Mouse (Mus musculus) CH12.LX (cell line): Measurements from ENCODE around the gene Wnk4. TPM values are rescaled to one million over a fixed set of nuclear protein-coding genes. Genes with fewer than 3 reads are reported as not detected.

Experiments
- DNase-seq: peaks from one replicate; pipeline ENCODE4 v3.0.0-alpha.2; 2013; ENCODE audit errors: extremely low read depth
- H3K27ac ChIP-seq: 2 replicates; pipeline ENCODE4 v1.5.1; 2012; ENCODE audit warnings: low read depth, mild to moderate bottlenecking, control low read depth, moderate library complexity; ENCODE audit not compliant: insufficient read depth
- H3K27me3 ChIP-seq: replicated peaks from 2 replicates; pipeline ENCODE3; 2012; ENCODE audit warnings: inconsistent platforms
- H3K36me3 ChIP-seq, 2 experiments: replicated peaks in 1 of 2; 2 replicates each; pipeline versions ENCODE3 to v1.6.1; 2012; ENCODE audit warnings: inconsistent platforms in 1 of 2, low read length in 1 of 2, mild to moderate bottlenecking in 1 of 2, mixed read lengths in 1 of 2, moderate library complexity in 1 of 2; ENCODE audit not compliant: control insufficient read depth in 1 of 2, insufficient read depth in 1 of 2
- H3K4me1 ChIP-seq, 2 experiments: 2 replicates each; pipeline ENCODE4 v1.6.1; 2012; ENCODE audit warnings: inconsistent platforms in 1 of 2, moderate library complexity in 1 of 2; ENCODE audit not compliant: insufficient read depth in 2 of 2, control insufficient read depth in 1 of 2
- H3K4me2 ChIP-seq: 2 replicates; pipeline ENCODE4 v1.6.1; 2012; ENCODE audit warnings: low read depth, mild to moderate bottlenecking, control low read depth; ENCODE audit not compliant: poor library complexity, insufficient read depth, severe bottlenecking
- H3K4me3 ChIP-seq, 3 experiments: fragments of 150-350 bp in 1 of 3; sonication (generic) in 1 of 3; replicated peaks in 1 of 3; 2 replicates each; pipeline versions ENCODE3 to v1.5.1; 2011 to 2012; ENCODE audit warnings: low read depth in 2 of 3, low read length in 2 of 3, mild to moderate bottlenecking in 2 of 3, moderate library complexity in 2 of 3, control low read depth in 1 of 3, improper control_type of control experiment in 1 of 3, inconsistent platforms in 1 of 3, mixed read lengths in 1 of 3; ENCODE audit not compliant: poor library complexity in 1 of 3
- H3K79me2 ChIP-seq: replicated peaks from 2 replicates; pipeline ENCODE4 v1.6.1; 2012; ENCODE audit warnings: mild to moderate bottlenecking, moderate library complexity; ENCODE audit not compliant: control insufficient read depth, poor library complexity, insufficient read depth, severe bottlenecking; ENCODE audit errors: extremely low read depth
- H3K9ac ChIP-seq: 2 replicates; pipeline ENCODE4 v1.6.1; 2012; ENCODE audit warnings: low read depth, mild to moderate bottlenecking, control low read depth, moderate library complexity; ENCODE audit not compliant: insufficient read depth
- H3K9me3 ChIP-seq: replicated peaks from 2 replicates; pipeline ENCODE3; 2012; ENCODE audit warnings: low read length, inconsistent platforms, mixed read lengths
- CHD1 ChIP-seq: IDR thresholded peaks from 2 replicates; pipeline ENCODE4 v1.6.1; 2012; ENCODE audit warnings: low read depth, low read length, improper control_type of control experiment, inconsistent platforms
- CHD2 ChIP-seq: IDR thresholded peaks from 2 replicates; pipeline ENCODE4 v1.6.1; 2011; ENCODE audit warnings: low read length, improper control_type of control experiment
- CTCF ChIP-seq, 2 experiments: IDR thresholded peaks in 1 of 2; conservative IDR thresholded peaks in 1 of 2; 2 replicates each; pipeline ENCODE4 v1.5.1; 2011 to 2012; ENCODE audit warnings: low read depth in 2 of 2, low read length in 2 of 2, improper control_type of control experiment in 1 of 2, inconsistent platforms in 1 of 2, mild to moderate bottlenecking in 1 of 2, moderate library complexity in 1 of 2
- E2F4 ChIP-seq: IDR thresholded peaks from 2 replicates; pipeline ENCODE4 v1.6.1; 2011; ENCODE audit warnings: low read depth, low read length, improper control_type of control experiment; ENCODE audit not compliant: insufficient replicate concordance
- ELF1 ChIP-seq: IDR thresholded peaks from 2 replicates; pipeline ENCODE4 v1.6.1; 2014; ENCODE audit warnings: low read depth, mild to moderate bottlenecking, inconsistent platforms, low read length, improper control_type of control experiment
- EP300 ChIP-seq: IDR thresholded peaks from 2 replicates; pipeline ENCODE4 v1.6.1; 2011; ENCODE audit warnings: low read length, improper control_type of control experiment
- HCFC1 ChIP-seq: IDR thresholded peaks from 2 replicates; pipeline ENCODE4 v1.6.1; 2012; ENCODE audit warnings: low read depth, mild to moderate bottlenecking, inconsistent platforms, low read length, improper control_type of control experiment
- JUND ChIP-seq: conservative IDR thresholded peaks from 2 replicates; pipeline ENCODE4 v1.6.1; 2011; ENCODE audit warnings: low read depth, low read length, improper control_type of control experiment
- KAT2A ChIP-seq: IDR thresholded peaks from 2 replicates; pipeline ENCODE4 v1.6.1; 2012; ENCODE audit warnings: low read length, improper control_type of control experiment, inconsistent platforms; ENCODE audit not compliant: insufficient replicate concordance
- MAFK ChIP-seq: IDR thresholded peaks from 2 replicates; pipeline ENCODE4 v1.6.1; 2011; ENCODE audit warnings: low read length, improper control_type of control experiment; ENCODE audit not compliant: insufficient replicate concordance
- MAX ChIP-seq: IDR thresholded peaks from 2 replicates; pipeline ENCODE4 v1.6.1; 2011; ENCODE audit warnings: low read length, improper control_type of control experiment
- MEF2A ChIP-seq: IDR thresholded peaks from 2 replicates; pipeline ENCODE4 v1.6.1; 2014; ENCODE audit warnings: low read depth, mild to moderate bottlenecking, inconsistent platforms, low read length, improper control_type of control experiment, borderline replicate concordance
- NELFE ChIP-seq: IDR thresholded peaks from 2 replicates; pipeline ENCODE4 v1.6.1; 2011; ENCODE audit warnings: low read depth, low read length, improper control_type of control experiment
- NRF1 ChIP-seq: IDR thresholded peaks from 2 replicates; pipeline ENCODE4 v1.6.1; 2014; ENCODE audit warnings: low read depth, mild to moderate bottlenecking, inconsistent platforms, low read length, improper control_type of control experiment, moderate library complexity
- POLR2A ChIP-seq: IDR thresholded peaks from 2 replicates; pipeline ENCODE4 v1.6.1; 2011; ENCODE audit warnings: low read depth, mild to moderate bottlenecking, improper control_type of control experiment, low read length
- POLR2AphosphoS2 ChIP-seq: IDR thresholded peaks from 2 replicates; pipeline ENCODE4 v1.6.1; 2011; ENCODE audit warnings: low read depth, low read length, improper control_type of control experiment
- RAD21 ChIP-seq: IDR thresholded peaks from 2 replicates; pipeline ENCODE4 v1.6.1; 2011; ENCODE audit warnings: low read depth, mild to moderate bottlenecking, low read length, improper control_type of control experiment, moderate library complexity
- SIN3A ChIP-seq: IDR thresholded peaks from 2 replicates; pipeline ENCODE4 v1.6.1; 2012; ENCODE audit warnings: low read length, improper control_type of control experiment, inconsistent platforms
- SMC3 ChIP-seq: IDR thresholded peaks from 2 replicates; pipeline ENCODE4 v1.6.1; 2011; ENCODE audit warnings: low read depth, low read length, improper control_type of control experiment
- TBP ChIP-seq: conservative IDR thresholded peaks from 2 replicates; pipeline ENCODE4 v1.6.1; 2011; ENCODE audit warnings: low read depth, low read length, improper control_type of control experiment
- TCF12 ChIP-seq: IDR thresholded peaks from 2 replicates; pipeline ENCODE4 v1.6.1; 2014; ENCODE audit warnings: low read depth, mild to moderate bottlenecking, inconsistent platforms, low read length, improper control_type of control experiment
- USF1 ChIP-seq: IDR thresholded peaks from 2 replicates; pipeline ENCODE4 v1.6.1; 2014; ENCODE audit warnings: low read depth, mild to moderate bottlenecking, inconsistent platforms, low read length, improper control_type of control experiment
- USF2 ChIP-seq: conservative IDR thresholded peaks from 2 replicates; pipeline ENCODE4 v1.6.1; 2011; ENCODE audit warnings: low read depth, low read length, improper control_type of control experiment
- ZC3H11A ChIP-seq: IDR thresholded peaks from 2 replicates; pipeline ENCODE4 v1.6.1; 2012; ENCODE audit warnings: low read depth, mild to moderate bottlenecking, inconsistent platforms, low read length, improper control_type of control experiment
- ZMIZ1 ChIP-seq: IDR thresholded peaks from 2 replicates; pipeline ENCODE4 v1.6.1; 2012; ENCODE audit warnings: low read depth, mild to moderate bottlenecking, inconsistent platforms, low read length, improper control_type of control experiment
- ZNF384 ChIP-seq: IDR thresholded peaks from 2 replicates; pipeline ENCODE4 v1.6.1; 2012; ENCODE audit warnings: low read depth, low read length, improper control_type of control experiment, inconsistent platforms
- dilution Hi-C: fragments of 300-500 bp; cut with MboI; formaldehyde crosslinking; loops from 2 replicates; pipeline ENCODE4 v1.14.3; 2020; ENCODE audit warnings: low sequenced_read_pairs; ENCODE audit not compliant: extremely low pct_unique_long_range_greater_than_20kb, extremely low pct_ligation_motif_present
- in situ Hi-C: fragments of 300-500 bp; cut with MboI; formaldehyde crosslinking; loops from 3 replicates; pipeline ENCODE4 v1.14.3; 2019; ENCODE audit warnings: low sequenced_read_pairs, low pct_ligation_motif_present, low pct_unique_long_range_greater_than_20kb, mixed read lengths
- polyA plus RNA-seq: library from polyadenylated mRNA; unstranded; fragments of >175 nt; gene quantifications from 2 replicates; pipeline ENCODE4 v1.2.1, GENCODE M21; 2012; ENCODE audit warnings: low read depth; ENCODE audit not compliant: insufficient read length
- total RNA-seq, 2 experiments: library from RNA; depleted of rRNA; stranded (reverse); fragments of 300-350 nt in 1 of 2; fragments of >200 nt in 1 of 2; gene quantifications; 2 replicates each; pipeline ENCODE4 v1.2.3; 2012 to 2014

Gene Wnk4
- total and polyA plus RNA-seq, 3 experiments = 0.85 to 7.8 (median 0.90) TPM

- TF ChIP-seq KAT2A (no peak), JUND (no peak), NELFE (no peak), CTCF (conservative IDR thresholded peaks at IDR 0.05 in 1 of 2, IDR thresholded peaks at IDR 0.05 in 1 of 2; ENCODE audit: low read depth in 2 of 2, low read length in 2 of 2) (no peak), TCF12 (no peak), HCFC1 (no peak), USF1 (no peak), CHD2 (no peak), ELF1 (no peak), POLR2AphosphoS2 (no peak), ZNF384 (no peak), EP300 (no peak), NRF1 (no peak), MEF2A (no peak), CHD1 (no peak), TBP (no peak)
- H3K79me2 ChIP-seq = peaks cover 9% of the 10 kb centered on the region
- no peak overlapping the region for H3K4me3 ChIP-seq
- peaks cover 22 to 58% of the 10 kb centered on the region in 2 experiments for H3K36me3 ChIP-seq
- H3K27ac ChIP-seq = no peak overlapping the region
- no peak overlapping the region for H3K9ac ChIP-seq
- H3K4me2 ChIP-seq = no peak overlapping the region
- peaks cover 2 to 21% of the 10 kb centered on the region in 2 experiments; a peak in 3 of 4 replicates for H3K4me1 ChIP-seq
- dilution Hi-C loops (no loop called here), in situ Hi-C loops (loop anchor here (5.0 to 10.0 kb wide), 2 partner anchors 34 to 76 kb away; partner anchors contain the start of gene Vps25)
- H3K27me3 ChIP-seq = no peaks in the 10 kb centered on the region
- H3K9me3 ChIP-seq = no peaks in the 10 kb centered on the region
- no peak for DNase-seq
These were observed 41.8 kb upstream of the Wnk4 start for GRCm38 (mm10) chr11:101218436-101219055.

GRCm38 (mm10) chr11:101220853-101221252, 39.5 kb upstream of the Wnk4 start:
- Histone ChIP-seq H3K27ac (no peak overlapping the region), H3K36me3 (peaks cover 7 to 36% of the 10 kb centered on the region in 2 experiments), H3K4me2 (no peak overlapping the region)

More at GRCm38 (mm10) chr11:101220853-101221252, 39.5 kb upstream of the Wnk4 start:
- no peak for TF ChIP-seq POLR2A
- no peak for TF ChIP-seq MEF2A
- TF ChIP-seq TBP = no peak
- TF ChIP-seq SMC3 = no peak
- TF ChIP-seq SIN3A = no peak
- TF ChIP-seq CHD1 = no peak
- no peak for TF ChIP-seq MAX
- no peak for TF ChIP-seq USF2
- TF ChIP-seq RAD21 = no peak
- TF ChIP-seq ZMIZ1 = no peak
- TF ChIP-seq MAFK = no peak
- no peak for TF ChIP-seq NELFE
- no peak for TF ChIP-seq HCFC1
- no peak for TF ChIP-seq KAT2A
- no peak for TF ChIP-seq ZC3H11A
- no peak for TF ChIP-seq E2F4
- no peak for TF ChIP-seq CTCF (conservative IDR thresholded peaks at IDR 0.05 in 1 of 2, IDR thresholded peaks at IDR 0.05 in 1 of 2; ENCODE audit: low read depth in 2 of 2, low read length in 2 of 2)
- TF ChIP-seq, all 38 proteins: peak for 0
- dilution Hi-C loops (no loop called here), in situ Hi-C loops (no loop called here)
- H3K4me1 ChIP-seq = peaks cover 6 to 34% of the 10 kb centered on the region in 2 experiments
- H3K9ac ChIP-seq = no peak overlapping the region
- no peak overlapping the region for H3K4me3 ChIP-seq
- no peaks in the 10 kb centered on the region for H3K27me3 ChIP-seq
- peaks cover 15% of the 10 kb centered on the region for H3K79me2 ChIP-seq
- no peak for DNase-seq
- H3K9me3 ChIP-seq = no peaks in the 10 kb centered on the region
